Mouse (Mus musculus): ENCODE results near the gene Spryd4.

- TF ChIP-seq CTCF (IDR thresholded peaks at IDR 0.05; ENCODE audit: extremely low read depth, insufficient read length, insufficient replicate concordance, low read depth, low read length) (no peak), POLR2A (IDR thresholded peaks at IDR 0.05; ENCODE audit: low read depth, low read length) (no peak)
Measured at GRCm38 (mm10) chr10:128230582-128230981, 19.0 kb upstream of the Spryd4 start.
